Mouse (Mus musculus) heart, embryonic 16.5 days (tissue): ENCODE measurements around the gene Tlk2. TPM values are rescaled to one million over a fixed set of nuclear protein-coding genes. Genes with fewer than 3 reads are reported as not detected.

Experiments used
- ATAC-seq: fragments of 200-750 bp; cut with Nextera tagmentation; replicated peaks from 2 replicates; pipeline ENCODE4 v1.8.0; 2017; ENCODE audit warnings: moderate number of reproducible peaks; ENCODE audit not compliant: insufficient read depth, low FRiP score; ENCODE audit errors: extremely low read depth
- H3K27ac ChIP-seq: fragments of 300-500 bp; sonication (generic); 2 replicates; pipeline ENCODE4 v1.5.1; 2014; ENCODE audit warnings: mild to moderate bottlenecking, low read length, control low read depth, moderate library complexity
- H3K27me3 ChIP-seq: fragments of 300-500 bp; sonication (generic); 2 replicates; pipeline ENCODE4 v1.6.1; 2014; ENCODE audit warnings: low read length, mixed read lengths; ENCODE audit not compliant: control insufficient read depth, insufficient read depth
- H3K36me3 ChIP-seq: fragments of 300-500 bp; sonication (generic); 2 replicates; pipeline ENCODE4 v1.6.1; 2014; ENCODE audit not compliant: control insufficient read depth, insufficient read depth
- H3K4me1 ChIP-seq: fragments of 300-500 bp; sonication (generic); 2 replicates; pipeline ENCODE4 v1.6.1; 2014; ENCODE audit warnings: low read length, mixed read lengths; ENCODE audit not compliant: control insufficient read depth, insufficient read depth
- H3K4me2 ChIP-seq: fragments of 300-500 bp; sonication (generic); 2 replicates; pipeline ENCODE4 v1.6.1; 2014; ENCODE audit warnings: low read depth, mild to moderate bottlenecking, control low read depth, low read length
- H3K4me3 ChIP-seq: fragments of 300-500 bp; sonication (generic); 2 replicates; pipeline ENCODE4 v1.5.1; 2014; ENCODE audit warnings: mild to moderate bottlenecking, control low read depth, low read length
- H3K9ac ChIP-seq: fragments of 300-500 bp; sonication (generic); 2 replicates; pipeline ENCODE4 v1.6.1; 2014; ENCODE audit warnings: low read length, control low read depth
- H3K9me3 ChIP-seq: fragments of 300-500 bp; sonication (generic); replicated peaks from 2 replicates; pipeline ENCODE4 v1.6.1; 2016; ENCODE audit warnings: low read length; ENCODE audit not compliant: control insufficient read depth
- WGBS: fragments of 180-500 bp; shearing (Covaris S2); extraction: QIAGEN DNeasy Blood & Tissue Kit; methylation state at CpG from one replicate; pipeline ENCODE4 v1.1.7; 2014; 5-methylcytosine and 5-hydroxymethylcytosine counted together
- polyA plus RNA-seq: library from polyadenylated mRNA; unstranded; fragments of >200 nt; fragmentation: Nextera tagmentation; extraction: Ambion mirVana; gene quantifications from 2 replicates; pipeline ENCODE4 v1.2.1, GENCODE M21; 2015

The Tlk2 gene
- polyA plus RNA-seq, 1 experiment from 2014 or later: 12.9 TPM

DNA sequence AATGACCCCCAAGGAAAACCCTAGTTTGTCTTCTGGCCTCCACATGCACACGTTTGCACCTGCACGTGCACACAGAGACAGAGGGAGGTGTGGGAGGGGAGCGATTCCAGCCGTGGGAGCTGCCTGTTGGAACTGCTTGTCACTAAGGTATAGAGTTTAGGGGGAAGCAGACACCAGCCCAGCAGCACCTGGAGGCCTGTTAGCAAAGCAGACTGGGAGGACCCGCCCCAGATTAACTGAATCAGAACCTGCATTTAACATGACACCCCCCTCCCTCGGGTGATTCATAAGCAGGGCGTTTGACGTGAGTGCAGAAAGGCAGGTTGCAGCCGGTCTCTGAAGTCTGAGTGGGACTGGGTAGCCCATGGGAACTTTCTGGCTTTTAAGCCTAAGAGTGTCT lies 151.4 kb downstream of the Tlk2 start:
- Histone ChIP-seq H3K4me1 (peaks cover 25% of the 10 kb centered on the region), H3K4me2 (no peak overlapping the region), H3K27ac (no peak overlapping the region), H3K36me3 (no peaks in the 10 kb centered on the region), H3K9ac (no peak overlapping the region), H3K27me3 (no peaks in the 10 kb centered on the region), H3K9me3 (no peaks in the 10 kb centered on the region), H3K4me3 (no peak overlapping the region)
- ATAC-seq: no peak
- WGBS: 64% methylated on average over 9 of the region's 9 CpGs

DNA sequence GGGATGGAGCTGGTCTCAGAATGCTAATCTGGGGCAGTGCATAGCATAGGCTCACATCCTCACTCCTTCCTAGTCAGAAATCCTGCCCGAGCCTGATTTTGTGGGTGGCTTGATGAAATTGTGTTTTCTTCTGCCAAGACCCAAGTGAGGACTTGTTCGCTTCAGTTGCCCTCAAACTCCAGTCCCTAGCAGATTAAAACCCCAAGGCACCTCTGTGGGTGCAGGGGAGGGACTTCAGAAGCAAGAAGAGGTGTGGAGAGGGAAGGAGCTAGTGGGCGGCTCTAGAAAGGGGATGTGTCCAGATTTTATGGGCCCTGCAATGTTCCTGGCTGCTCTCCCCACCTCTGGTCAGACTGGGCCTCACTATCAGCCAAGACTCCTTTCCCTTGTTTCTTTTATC lies 152.5 kb downstream of the Tlk2 start:
- H3K4me1 ChIP-seq: peaks cover 25% of the 10 kb centered on the region
- H3K36me3 ChIP-seq: no peaks in the 10 kb centered on the region
- H3K4me3 ChIP-seq: no peak overlapping the region
- no peak overlapping the region for H3K4me2 ChIP-seq
- H3K27me3 ChIP-seq: no peaks in the 10 kb centered on the region
- ATAC-seq: no peak
- H3K9ac ChIP-seq: no peak overlapping the region
- 83% methylated on average over 3 of the region's 3 CpGs for WGBS
- H3K9me3 ChIP-seq: no peaks in the 10 kb centered on the region
- H3K27ac ChIP-seq: no peak overlapping the region

DNA sequence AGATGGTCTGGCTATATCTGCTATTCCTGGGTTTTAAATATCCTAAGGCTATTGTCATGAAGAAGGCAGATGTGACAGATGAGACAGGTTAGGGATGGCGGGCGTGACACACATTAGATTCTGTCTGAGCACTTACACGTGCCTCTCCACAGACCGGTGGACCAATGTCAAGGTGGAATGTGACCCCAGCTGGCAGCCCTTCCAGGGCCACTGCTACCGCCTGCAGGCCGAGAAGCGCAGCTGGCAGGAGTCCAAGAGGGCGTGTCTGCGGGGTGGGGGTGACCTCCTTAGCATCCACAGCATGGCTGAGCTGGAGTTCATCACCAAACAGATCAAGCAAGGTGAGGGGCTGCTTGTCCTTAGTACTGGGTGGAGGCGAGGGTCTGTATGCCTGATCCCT lies 153.1 kb downstream of the Tlk2 start:
- ATAC-seq: peak; percentile 39
- 23% methylated on average over 10 of the region's 10 CpGs for WGBS
- Histone ChIP-seq H3K9ac (no peak overlapping the region), H3K9me3 (no peaks in the 10 kb centered on the region), H3K4me1 (peaks cover 25% of the 10 kb centered on the region), H3K27ac (no peak overlapping the region), H3K36me3 (no peaks in the 10 kb centered on the region), H3K27me3 (no peaks in the 10 kb centered on the region), H3K4me3 (no peak overlapping the region), H3K4me2 (no peak overlapping the region)

DNA sequence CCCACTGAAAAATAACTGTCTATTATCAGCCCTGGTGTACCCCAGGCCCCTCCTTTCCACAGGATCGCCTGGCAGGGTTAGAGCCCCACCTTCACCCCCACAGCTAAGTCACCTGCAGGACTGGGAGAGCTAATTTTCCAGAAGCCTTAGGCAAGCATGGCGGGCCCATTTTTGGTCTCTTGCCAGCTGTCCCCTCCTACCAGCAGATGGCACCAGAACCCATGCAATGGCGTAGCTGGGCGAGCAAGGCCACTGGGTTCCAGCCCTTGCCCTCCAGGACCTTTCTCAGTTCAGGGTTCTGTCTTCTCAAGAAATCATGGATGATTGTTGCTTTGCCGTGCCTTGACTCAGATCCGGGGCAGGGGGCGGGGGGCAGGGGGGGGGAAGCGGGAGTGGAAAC lies 153.9 kb downstream of the Tlk2 start:
- Histone ChIP-seq H3K4me3 (no peak overlapping the region), H3K9ac (no peak overlapping the region), H3K4me1 (peaks cover 25% of the 10 kb centered on the region), H3K9me3 (no peaks in the 10 kb centered on the region), H3K36me3 (no peaks in the 10 kb centered on the region), H3K4me2 (no peak overlapping the region), H3K27ac (no peak overlapping the region), H3K27me3 (no peaks in the 10 kb centered on the region)
- 80% methylated on average over 8 of the region's 8 CpGs for WGBS
- no peak for ATAC-seq

Other genes starting within 250 kb of the Tlk2 start
- 0.21 TPM in 1 of 2 replicates, not detected in the other for gene Efcab3, start 115.2 kb upstream of the Tlk2 start, polyA plus RNA-seq
- gene Mettl2, start 52.4 kb upstream of the Tlk2 start, polyA plus RNA-seq: 23.0 and 28.1 TPM in 2 replicates
- gene Gm10842, start 31.9 kb upstream of the Tlk2 start, polyA plus RNA-seq: not detected in 2 replicates
- gene Mrc2, start 113.8 kb downstream of the Tlk2 start, polyA plus RNA-seq: 6.4 and 9.9 TPM in 2 replicates